Mouse (Mus musculus) thymus, adult 2 months (tissue): ENCODE measurements at regions not wholly inside any gene's neighbourhood (a gene's known extent, or its start where the extent isn't known, plus 50 kb on each side); places are given as distances from the start of the nearest gene placed in this dataset.

ENCODE experiments used
- DNase-seq: peaks from one replicate; pipeline ENCODE4 v3.0.0; 2021
- H3K27ac ChIP-seq: fragments of 200-500 bp; 2 replicates; pipeline ENCODE4 v1.5.1; 2012; ENCODE audit warnings: low read length, control low read depth; ENCODE audit not compliant: control insufficient read depth, insufficient read depth
- H3K27me3 ChIP-seq: fragments of 200-500 bp; 2 replicates; pipeline ENCODE4 v1.6.1; 2012; ENCODE audit warnings: mild to moderate bottlenecking, low read length, moderate library complexity, mixed read lengths; ENCODE audit not compliant: control insufficient read depth, insufficient read depth
- H3K36me3 ChIP-seq: fragments of 200-500 bp; 2 replicates; pipeline ENCODE4 v1.6.1; 2012; ENCODE audit warnings: mild to moderate bottlenecking, low read length, moderate library complexity; ENCODE audit not compliant: control insufficient read depth, insufficient read depth
- H3K4me1 ChIP-seq: fragments of 200-500 bp; replicated peaks from 2 replicates; pipeline ENCODE4 v1.6.1; 2012; ENCODE audit warnings: low read length; ENCODE audit not compliant: control insufficient read depth, insufficient read depth
- H3K4me3 ChIP-seq: fragments of 200-500 bp; 2 replicates; pipeline ENCODE4 v1.5.1; 2012; ENCODE audit warnings: mild to moderate bottlenecking, low read length, control low read depth, moderate library complexity; ENCODE audit not compliant: control insufficient read depth, insufficient read depth
- CTCF ChIP-seq: fragments of 200-500 bp; IDR thresholded peaks from 2 replicates; pipeline ENCODE4 v1.5.1; 2012; ENCODE audit warnings: mild to moderate bottlenecking, control low read depth, low read length, moderate library complexity, borderline replicate concordance; ENCODE audit not compliant: control insufficient read depth, poor library complexity, insufficient read depth; ENCODE audit errors: extremely low read depth
- POLR2A ChIP-seq: fragments of 200-500 bp; IDR thresholded peaks from 2 replicates; pipeline ENCODE4 v1.6.1; 2012; ENCODE audit warnings: mild to moderate bottlenecking, low read length, control low read depth, moderate library complexity; ENCODE audit not compliant: control insufficient read depth, poor library complexity, insufficient read depth; ENCODE audit errors: extremely low read depth
- WGBS: fragments of 180-500 bp; shearing (Covaris S2); methylation state at CpG from one replicate; pipeline ENCODE4 v1.1.7; 2018; 5-methylcytosine and 5-hydroxymethylcytosine counted together

- WGBS: 32% methylated on average over 4 of the region's 4 CpGs
- Histone ChIP-seq H3K4me3 (no peak overlapping the region), H3K36me3 (no peaks in the 10 kb centered on the region), H3K27ac (no peak overlapping the region), H3K27me3 (no peaks in the 10 kb centered on the region), H3K4me1 (no peaks in the 10 kb centered on the region)
- no peak for DNase-seq
- no peak for TF ChIP-seq POLR2A
- TF ChIP-seq CTCF: no peak
Measured at GRCm38 (mm10) chrX:143462632-143463031, 55.8 kb upstream of the Pak3 start.

DNA sequence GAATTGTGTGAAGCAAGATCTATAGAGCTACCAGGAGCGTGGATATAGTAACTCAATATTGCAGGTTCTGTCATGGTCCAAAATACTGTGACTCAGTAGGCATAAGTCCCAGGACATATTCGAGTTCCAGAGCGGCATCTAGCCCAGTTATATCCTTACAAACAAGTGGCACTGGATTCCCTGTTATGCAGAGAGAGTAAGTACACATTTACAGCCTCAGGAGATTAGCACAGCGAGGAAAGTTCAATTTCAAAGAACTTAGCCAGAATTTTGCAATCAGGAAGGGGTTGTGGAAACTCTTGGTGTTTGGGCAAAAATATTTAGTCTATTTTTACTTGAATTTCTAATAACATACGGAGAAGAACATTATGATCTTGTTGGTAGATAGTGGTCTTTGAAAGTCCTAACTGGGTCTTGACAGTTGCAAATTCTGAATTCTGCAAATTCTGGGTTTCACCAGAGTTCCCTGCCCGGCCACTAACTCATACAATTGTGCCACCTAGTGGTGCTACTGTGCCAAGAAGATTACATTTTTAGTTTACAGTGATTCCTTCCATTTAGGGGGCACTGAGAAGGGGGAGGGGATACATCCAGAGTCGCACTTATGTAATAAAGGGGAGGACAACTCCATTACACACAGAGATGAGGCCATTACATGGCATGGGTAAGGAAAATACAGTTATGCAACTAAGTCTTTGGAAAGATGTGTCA, 54.7 kb upstream of the Chrdl1 start:
- Histone ChIP-seq H3K4me3 (no peak overlapping the region), H3K4me1 (no peaks in the 10 kb centered on the region), H3K27ac (no peak overlapping the region), H3K27me3 (no peaks in the 10 kb centered on the region), H3K36me3 (no peaks in the 10 kb centered on the region)
- DNase-seq: no peak
- WGBS: 55% methylated on average over 7 of the region's 7 CpGs
- TF ChIP-seq POLR2A: no peak
- TF ChIP-seq CTCF: no peak

- DNase-seq: peak; percentile 2
- H3K4me1 ChIP-seq: no peaks in the 10 kb centered on the region; the same call in 1 of the 2 replicates
- no peaks in the 10 kb centered on the region for H3K27me3 ChIP-seq
- no peaks in the 10 kb centered on the region for H3K36me3 ChIP-seq
- no peak overlapping the region for H3K27ac ChIP-seq
- TF ChIP-seq CTCF (no peak), POLR2A (no peak)
- WGBS: 6% methylated on average over 3 of the region's 3 CpGs
- no peak overlapping the region for H3K4me3 ChIP-seq
Measured at GRCm38 (mm10) chrX:143444581-143444980, 50.5 kb upstream of the Chrdl1 start.
